Mouse (Mus musculus) kidney, postnatal 36 days (tissue): ENCODE results near the gene Trio.

Experiments
- DNase-seq, 2 experiments: peaks; one replicate each; pipeline ENCODE4 v3.0.0; 2021 to 2022; ENCODE audit warnings: mixed read lengths in 2 of 2

The Trio gene

DNA sequence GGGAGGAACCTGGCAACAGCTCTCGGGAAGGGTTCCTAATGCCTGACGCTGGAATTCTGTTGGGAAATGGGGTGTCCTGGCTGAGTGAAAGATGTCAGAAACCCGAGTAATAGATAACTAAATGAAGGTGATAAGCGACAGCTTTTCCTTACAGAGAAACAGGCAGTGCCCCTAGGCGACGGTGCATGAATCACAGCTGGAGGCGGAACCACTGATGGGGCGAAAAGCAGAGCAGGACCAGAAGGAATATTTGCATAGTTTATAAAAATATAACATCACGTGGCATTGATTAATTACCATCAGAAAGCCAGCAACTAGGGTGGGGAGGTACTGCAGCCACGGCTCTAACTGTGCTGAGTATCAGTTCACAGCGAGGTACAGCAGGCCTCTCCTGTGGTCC, 233.2 kb downstream of the Trio start:
- DNase-seq, result no peak

- no peak for DNase-seq
These were observed 234.5 kb downstream of the Trio start for GRCm38 (mm10) chr15:27791141-27791540.

DNA sequence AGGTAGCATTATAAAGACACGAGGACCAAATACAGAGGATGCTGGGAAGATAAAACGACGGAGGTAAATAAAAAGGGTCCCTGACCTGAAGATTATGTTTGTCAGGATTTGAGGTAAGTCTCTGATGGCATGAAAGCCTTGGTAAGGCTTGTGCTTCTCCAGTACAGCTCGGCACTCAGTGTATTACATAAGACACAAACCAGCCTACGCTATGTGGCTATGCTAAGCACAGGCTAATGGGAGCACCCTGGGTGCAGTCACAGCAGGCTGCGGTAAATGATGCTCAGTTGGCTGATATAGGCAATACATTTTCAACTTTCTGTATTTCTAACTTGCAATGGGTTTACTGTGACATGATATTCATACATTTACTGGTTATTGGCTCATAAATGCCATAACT, 234.9 kb downstream of the Trio start:
- DNase-seq, result no peak

DNA sequence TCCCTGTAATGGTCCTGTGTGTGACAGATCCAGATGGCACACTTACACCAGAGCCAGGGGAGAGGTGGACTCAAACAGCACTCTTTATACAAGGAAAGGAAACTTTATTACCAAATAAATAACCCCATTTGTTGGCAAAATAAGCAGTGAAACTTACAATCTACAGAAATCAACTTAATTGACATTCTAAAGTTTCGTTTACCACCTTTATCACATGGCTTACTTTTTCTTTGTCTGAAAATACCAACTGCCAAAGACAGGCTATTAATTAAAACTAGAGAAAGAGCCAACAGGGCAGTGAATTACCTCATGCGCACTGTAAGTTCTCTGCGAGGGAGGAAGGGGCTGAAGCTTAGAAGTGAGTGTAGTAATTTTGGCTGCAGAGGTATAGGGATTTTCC, 236.3 kb downstream of the Trio start:
- no peak for DNase-seq

DNA sequence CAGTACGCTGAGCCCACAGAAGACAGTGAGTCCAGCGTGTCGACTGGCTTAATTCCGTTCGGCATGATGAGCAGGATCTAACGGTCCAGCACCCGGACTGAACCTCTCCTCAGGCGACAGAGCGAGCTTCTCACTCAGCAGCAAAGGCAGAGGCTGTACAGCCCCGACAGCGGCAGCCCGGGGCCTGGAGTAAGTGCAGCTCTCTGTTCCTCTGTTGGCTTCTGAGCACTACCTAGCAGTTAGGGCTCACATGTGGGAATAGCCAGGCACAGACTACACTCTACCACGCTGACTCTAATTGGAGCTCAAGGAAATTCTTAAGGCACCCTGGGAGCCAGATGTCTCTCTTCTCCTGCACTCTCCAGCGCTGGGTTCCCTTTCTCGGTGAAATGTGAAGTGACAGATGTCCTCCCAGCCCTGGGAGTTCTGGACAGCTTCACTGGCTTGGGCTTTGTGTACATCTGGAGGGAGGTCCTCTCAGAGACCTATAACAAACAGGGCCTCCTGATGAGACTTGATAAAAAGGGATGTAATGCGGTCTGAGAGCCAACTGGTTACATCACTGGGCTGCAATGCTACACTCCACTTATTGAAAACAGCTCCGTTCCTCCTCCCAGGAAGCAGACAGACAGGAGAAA, 237.4 kb downstream of the Trio start:
- no peak for DNase-seq

DNA sequence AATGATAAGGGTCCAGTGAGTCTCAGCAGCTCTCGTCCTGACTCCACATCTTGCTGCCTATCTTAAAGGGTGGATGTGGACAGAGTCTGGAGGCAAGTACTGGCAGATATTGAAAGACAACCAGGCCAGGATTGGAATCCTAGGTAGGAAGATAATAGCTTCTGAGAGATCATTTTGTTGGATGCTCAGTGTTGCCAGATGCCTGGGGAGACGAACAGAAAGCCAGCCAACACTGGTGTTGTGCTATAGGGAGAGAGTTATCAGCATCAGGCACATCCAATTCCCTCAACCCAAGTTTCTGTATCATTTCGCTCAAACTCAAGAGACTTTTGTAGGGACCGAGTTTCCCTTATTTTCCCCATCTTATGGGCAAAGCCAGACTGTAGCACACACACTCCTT, 238.5 kb downstream of the Trio start:
- no peak for DNase-seq

DNA sequence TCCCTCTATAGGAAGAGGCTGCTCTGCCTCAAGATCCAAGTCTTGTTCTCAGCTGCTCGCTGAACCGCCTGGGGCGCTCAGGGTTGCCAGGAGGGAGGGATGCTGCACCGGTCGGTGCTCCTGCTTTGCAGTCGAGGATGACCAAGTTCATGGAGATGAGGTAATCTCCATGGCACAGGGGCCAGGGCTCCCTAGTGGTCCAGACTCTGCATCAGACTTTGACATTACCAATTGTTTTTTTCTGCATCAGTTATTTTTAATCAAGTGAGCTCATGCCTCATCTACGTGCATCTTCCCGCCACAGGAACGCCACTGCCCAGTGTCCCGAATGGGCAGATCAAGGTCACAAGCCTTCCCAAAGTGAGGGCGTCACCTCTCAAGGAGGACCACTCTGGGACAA, 239.2 kb downstream of the Trio start:
- DNase-seq, result no peak

DNA sequence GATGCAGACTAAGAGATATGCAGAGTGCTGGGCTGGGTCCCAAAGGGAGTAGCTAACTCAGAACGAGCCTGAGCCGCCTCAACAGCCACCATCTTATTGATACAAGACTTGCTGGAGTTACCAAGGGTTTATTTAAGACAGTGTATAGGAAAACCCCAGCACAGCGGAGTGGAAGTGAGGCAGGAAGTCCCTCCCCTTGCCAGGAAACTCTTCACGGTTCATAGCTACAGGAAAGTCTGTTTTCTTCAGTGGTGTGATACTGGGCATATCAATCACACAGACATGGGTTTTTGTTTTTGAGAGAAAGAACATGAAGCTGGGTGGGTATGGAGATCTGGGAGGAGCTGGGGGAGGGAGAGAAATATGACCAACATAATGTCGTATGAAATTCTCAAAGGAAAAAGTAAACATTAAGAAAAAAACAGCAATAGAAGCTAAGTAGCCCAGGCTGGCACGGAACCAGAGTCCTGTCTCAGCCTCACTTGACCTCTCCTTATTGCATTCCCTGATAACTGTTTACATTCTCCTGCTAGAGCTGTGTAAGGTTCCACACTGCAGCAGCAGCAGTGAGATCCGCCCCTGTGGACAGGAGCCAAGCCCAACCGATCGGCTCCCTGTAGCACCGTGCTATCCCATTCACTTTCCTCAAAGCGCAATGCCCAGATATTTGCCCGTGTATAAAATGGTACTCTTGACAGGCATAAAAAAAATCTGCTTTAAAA, 240.2 kb downstream of the Trio start:
- peak in 1 of 2 experiments; percentile 77 for DNase-seq

DNA sequence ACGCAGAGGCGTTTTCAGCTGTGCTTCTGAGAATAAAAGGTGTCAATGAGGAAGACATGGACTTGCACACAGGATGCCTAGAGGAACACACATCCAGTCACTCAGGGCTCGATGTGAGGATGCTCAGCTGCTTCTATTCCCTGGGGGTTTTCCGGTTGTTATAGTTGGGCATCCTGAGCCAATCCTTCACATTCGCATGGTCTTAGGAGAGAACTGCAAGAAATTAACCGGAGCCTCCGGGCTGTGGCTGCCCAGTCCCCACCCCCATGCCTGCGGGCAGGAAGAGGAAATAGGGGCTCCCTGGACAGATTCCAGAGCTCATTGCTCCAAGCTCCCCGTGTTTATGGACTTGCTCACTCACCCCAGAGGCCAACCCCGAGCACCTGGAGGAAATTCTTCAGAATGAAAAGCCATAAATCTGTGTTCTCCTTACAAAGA, 241.5 kb downstream of the Trio start:
- peak; percentile 80 to 81 for DNase-seq

- DNase-seq, result peak; percentile 54 to 56
These were observed 242.0 kb downstream of the Trio start for GRCm38 (mm10) chr15:27783541-27784125.

- no peak for DNase-seq
These were observed 242.6 kb downstream of the Trio start for GRCm38 (mm10) chr15:27783092-27783491.

DNA sequence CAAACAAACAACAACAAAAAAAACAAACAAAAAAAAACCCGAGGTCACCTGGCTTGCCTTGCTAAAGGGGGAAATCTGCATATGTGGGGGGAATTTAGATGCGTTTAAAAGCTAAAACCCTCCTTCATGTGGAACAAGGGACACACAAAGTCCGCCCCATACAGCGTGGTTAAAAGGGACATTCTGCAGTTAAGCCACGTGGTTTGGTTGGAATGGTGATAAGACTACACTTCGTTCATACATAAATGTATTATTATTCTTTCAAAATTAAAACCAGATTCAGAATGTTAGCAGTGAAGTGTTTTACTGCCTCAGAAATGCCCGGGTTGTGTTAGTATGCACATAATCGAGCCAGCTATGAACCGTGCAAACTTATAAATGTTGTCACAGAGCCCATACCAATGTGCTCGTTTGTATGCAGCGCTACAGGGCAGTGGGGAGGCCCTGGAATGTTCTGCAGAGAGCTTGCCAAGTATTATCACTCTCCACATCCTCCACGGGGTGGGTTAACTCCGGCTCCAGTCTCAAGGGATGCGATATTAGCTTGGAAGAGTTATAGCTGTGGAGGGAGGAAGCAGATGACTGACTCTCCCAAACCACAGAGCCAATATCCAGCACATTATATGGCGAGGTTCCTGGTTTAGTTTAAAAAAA, 243.1 kb downstream of the Trio start:
- peak; percentile 70 to 80 for DNase-seq

GRCm38 (mm10) chr15:27779827-27780226, 245.8 kb downstream of the Trio start:
- DNase-seq, result no peak

GRCm38 (mm10) chr15:27779398-27779797, 246.2 kb downstream of the Trio start:
- peak in 1 of 2 experiments; percentile 26 for DNase-seq

DNA sequence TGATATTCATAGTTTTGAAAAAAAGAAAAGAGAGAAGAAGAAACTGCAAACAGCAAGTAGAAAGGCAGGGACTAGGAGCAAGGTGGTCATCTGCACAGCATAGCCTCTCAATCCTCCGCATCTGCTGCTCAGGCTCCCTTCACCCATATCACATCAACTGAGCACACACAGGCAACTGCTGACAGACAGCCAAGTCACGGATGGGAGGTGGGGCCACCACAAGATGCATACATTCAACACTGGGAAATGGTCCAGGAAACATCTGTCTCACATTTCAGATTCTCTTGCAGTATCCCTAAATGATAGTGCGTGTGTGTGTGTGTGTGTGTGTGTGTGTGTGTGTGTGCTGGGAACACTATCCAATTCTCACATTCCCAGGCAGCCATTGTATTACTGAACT, 247.4 kb downstream of the Trio start:
- DNase-seq, result no peak

GRCm38 (mm10) chr15:27777455-27778190, 248.0 kb downstream of the Trio start:
- no peak for DNase-seq

GRCm38 (mm10) chr15:27774481-27774880, 251.2 kb downstream of the Trio start:
- no peak for DNase-seq

GRCm38 (mm10) chr15:27772125-27772627, 253.5 kb downstream of the Trio start:
- DNase-seq, result no peak

- no peak for DNase-seq
These were observed 254.1 kb downstream of the Trio start for GRCm38 (mm10) chr15:27771581-27771980.

DNA sequence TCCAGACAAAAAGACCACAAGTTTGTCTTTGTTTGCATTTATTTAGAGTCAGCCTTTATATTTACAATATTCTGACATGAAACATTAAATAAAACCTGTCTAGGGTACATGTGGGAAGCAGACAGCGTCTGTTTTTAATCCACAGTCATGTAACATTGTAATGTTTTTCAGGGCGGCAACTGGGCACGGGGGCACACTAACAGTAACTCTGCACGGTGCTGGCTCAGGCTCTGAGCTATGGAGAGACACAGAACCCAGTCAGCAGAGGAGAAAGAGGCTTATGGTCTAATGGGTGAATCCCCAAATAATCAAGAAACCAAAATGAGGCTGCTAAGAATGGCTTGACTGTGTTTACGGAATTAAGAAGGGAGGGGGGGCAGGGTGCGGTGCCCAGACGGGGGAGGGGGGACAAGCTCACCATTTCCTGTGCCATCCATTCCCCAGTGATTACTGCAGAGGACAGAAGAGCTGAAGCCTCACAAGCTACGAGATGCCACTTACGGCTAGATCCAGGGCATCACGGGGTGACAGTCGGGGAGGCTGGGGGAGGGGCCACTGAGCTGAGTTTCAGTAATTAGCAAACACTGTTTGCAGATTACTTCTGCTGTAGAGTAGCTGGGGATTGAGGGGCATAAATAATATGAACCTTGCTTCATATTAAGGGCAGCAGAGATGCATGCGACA, 255.0 kb downstream of the Trio start:
- DNase-seq, result no peak

GRCm38 (mm10) chr15:27761416-27761815, 264.2 kb downstream of the Trio start:
- no peak for DNase-seq

- no peak for DNase-seq
These were observed 265.0 kb downstream of the Trio start for GRCm38 (mm10) chr15:27760655-27761054.
